Mouse (Mus musculus): ENCODE results near the gene Tm9sf3. TPM values are rescaled to one million over a fixed set of nuclear protein-coding genes. Genes with fewer than 3 reads are reported as not detected.

Gene Tm9sf3
- polyA plus RNA-seq, 1 experiment from 2014 or later = 151 TPM

DNA sequence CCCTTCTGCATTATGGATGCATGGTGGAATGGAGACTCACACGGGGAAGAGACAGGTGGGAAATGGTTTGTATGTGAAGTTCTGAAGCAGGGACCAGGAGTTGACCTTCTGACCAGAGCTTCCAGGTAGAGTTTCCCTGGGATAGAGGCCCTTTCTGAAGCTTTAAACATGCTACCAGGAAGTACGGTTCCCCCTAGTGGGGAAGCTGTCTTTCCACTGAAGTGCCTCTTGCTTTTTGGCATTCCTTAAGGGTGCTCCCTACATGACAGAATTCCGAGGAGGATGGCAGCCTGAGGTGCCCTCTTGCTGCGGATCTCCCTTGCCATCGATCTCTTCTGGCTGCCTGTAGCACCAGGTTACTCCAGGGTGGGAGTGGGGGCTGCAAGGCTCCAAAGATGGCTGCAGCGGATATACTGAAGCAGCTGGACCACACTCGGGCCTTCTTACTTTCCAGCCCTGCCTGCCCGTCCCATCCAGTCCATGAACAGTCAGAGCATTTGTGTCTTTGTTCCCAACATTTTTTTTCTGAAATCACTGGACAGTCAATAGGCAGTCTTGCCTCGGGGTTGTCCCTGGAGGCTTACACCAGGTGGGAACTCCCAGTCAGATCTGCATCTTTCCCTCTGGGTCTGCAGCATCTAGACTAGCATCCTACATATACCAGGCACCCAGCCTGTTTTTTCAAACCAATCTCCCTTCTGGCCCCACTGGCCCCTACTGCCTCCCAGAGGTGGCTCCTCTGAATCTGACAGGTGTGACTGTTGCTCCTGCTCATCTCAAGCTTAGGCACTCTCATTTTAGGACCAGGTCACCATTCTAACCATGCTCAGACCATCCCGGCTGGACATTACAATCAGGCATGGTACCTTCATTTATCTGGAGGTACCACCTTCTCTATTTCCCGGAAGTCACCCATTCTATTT, 59.4 kb downstream of the Tm9sf3 start:
- Histone ChIP-seq H3K4me3 (no peak overlapping the region), H3K27me3 (peaks cover 42% of the 10 kb centered on the region), H3K9me3 (no peaks in the 10 kb centered on the region), H3K9ac (no peak overlapping the region), H3K4me2 (no peak overlapping the region), H3K27ac (no peak overlapping the region), H3K36me3 (no peaks in the 10 kb centered on the region), H3K4me1 (peaks cover 15% of the 10 kb centered on the region)
- no peak for ATAC-seq (ENCODE audit: borderline replicate concordance, extremely low read depth, low FRiP score, low TSS enrichment)
- 64% methylated on average over 11 of the region's 11 CpGs for WGBS

GRCm38 (mm10) chr19:41197606-41198005, 66.2 kb downstream of the Tm9sf3 start:
- Histone ChIP-seq H3K27me3 (no peaks in the 10 kb centered on the region), H3K4me1 (no peaks in the 10 kb centered on the region), H3K9me3 (no peaks in the 10 kb centered on the region), H3K4me2 (no peak overlapping the region), H3K4me3 (no peak overlapping the region), H3K27ac (no peak overlapping the region), H3K36me3 (no peaks in the 10 kb centered on the region), H3K9ac (no peak overlapping the region)
- 81% methylated on average over 12 of the region's 12 CpGs for WGBS
- no peak for ATAC-seq (ENCODE audit: borderline replicate concordance, extremely low read depth, low FRiP score, low TSS enrichment)

GRCm38 (mm10) chr19:41193379-41193778, 70.4 kb downstream of the Tm9sf3 start:
- WGBS = 67% methylated on average over 1 of the region's 1 CpGs
- Histone ChIP-seq H3K27ac (no peak overlapping the region), H3K4me2 (no peak overlapping the region), H3K36me3 (no peaks in the 10 kb centered on the region), H3K4me3 (no peak overlapping the region), H3K9ac (no peak overlapping the region), H3K9me3 (no peaks in the 10 kb centered on the region), H3K27me3 (no peaks in the 10 kb centered on the region), H3K4me1 (no peaks in the 10 kb centered on the region)
- ATAC-seq (ENCODE audit: borderline replicate concordance, extremely low read depth, low FRiP score, low TSS enrichment) = no peak

DNA sequence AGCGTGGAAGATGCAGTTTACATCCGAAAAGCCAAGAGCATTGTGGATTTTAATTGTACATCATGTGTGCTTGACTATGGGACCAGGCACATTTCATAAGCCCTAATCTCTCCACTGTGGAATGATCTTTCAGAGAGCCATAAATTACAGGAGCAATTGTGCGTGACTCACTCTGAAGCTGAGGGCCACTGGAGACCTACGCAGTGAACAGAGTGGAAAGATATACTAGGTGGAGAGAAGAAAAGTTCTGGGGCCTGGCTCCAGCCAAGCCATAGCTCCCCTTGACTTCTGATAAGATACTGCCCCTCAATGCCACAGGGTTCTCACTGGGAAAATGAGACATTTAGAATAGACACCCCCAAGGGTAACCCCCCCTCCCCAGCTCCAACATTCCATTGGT, 70.8 kb downstream of the Tm9sf3 start:
- ATAC-seq (ENCODE audit: borderline replicate concordance, extremely low read depth, low FRiP score, low TSS enrichment) = no peak
- Histone ChIP-seq H3K27me3 (no peaks in the 10 kb centered on the region), H3K27ac (no peak overlapping the region)

GRCm38 (mm10) chr19:41191724-41192123, 72.1 kb downstream of the Tm9sf3 start:
- Histone ChIP-seq H3K9ac (no peak overlapping the region), H3K27me3 (no peaks in the 10 kb centered on the region), H3K4me2 (no peak overlapping the region), H3K27ac (no peak overlapping the region), H3K4me3 (no peak overlapping the region), H3K9me3 (no peaks in the 10 kb centered on the region), H3K4me1 (no peaks in the 10 kb centered on the region), H3K36me3 (no peaks in the 10 kb centered on the region)
- ATAC-seq (ENCODE audit: borderline replicate concordance, extremely low read depth, low FRiP score, low TSS enrichment) = peak; percentile 46; the same call in 1 of the 2 replicates
- WGBS = 77% methylated on average over 9 of the region's 9 CpGs

More for the DNA sequence above, 70.8 kb downstream of the Tm9sf3 start:
- no peak overlapping the region for H3K9ac ChIP-seq
- no peaks in the 10 kb centered on the region for H3K9me3 ChIP-seq
- H3K4me3 ChIP-seq = no peak overlapping the region
- WGBS = 86% methylated on average over 4 of the region's 4 CpGs
- no peak overlapping the region for H3K4me2 ChIP-seq
- H3K4me1 ChIP-seq = no peaks in the 10 kb centered on the region
- H3K36me3 ChIP-seq = no peaks in the 10 kb centered on the region

GRCm38 (mm10) chr19:41190876-41191434, 72.8 kb downstream of the Tm9sf3 start:
- Histone ChIP-seq H3K27ac (no peak overlapping the region), H3K4me3 (no peak overlapping the region), H3K27me3 (no peaks in the 10 kb centered on the region), H3K4me2 (no peak overlapping the region), H3K36me3 (no peaks in the 10 kb centered on the region), H3K4me1 (no peaks in the 10 kb centered on the region), H3K9me3 (no peaks in the 10 kb centered on the region), H3K9ac (no peak overlapping the region)
- ATAC-seq (ENCODE audit: borderline replicate concordance, extremely low read depth, low FRiP score, low TSS enrichment) = no peak
- WGBS = 66% methylated on average over 6 of the region's 6 CpGs

DNA sequence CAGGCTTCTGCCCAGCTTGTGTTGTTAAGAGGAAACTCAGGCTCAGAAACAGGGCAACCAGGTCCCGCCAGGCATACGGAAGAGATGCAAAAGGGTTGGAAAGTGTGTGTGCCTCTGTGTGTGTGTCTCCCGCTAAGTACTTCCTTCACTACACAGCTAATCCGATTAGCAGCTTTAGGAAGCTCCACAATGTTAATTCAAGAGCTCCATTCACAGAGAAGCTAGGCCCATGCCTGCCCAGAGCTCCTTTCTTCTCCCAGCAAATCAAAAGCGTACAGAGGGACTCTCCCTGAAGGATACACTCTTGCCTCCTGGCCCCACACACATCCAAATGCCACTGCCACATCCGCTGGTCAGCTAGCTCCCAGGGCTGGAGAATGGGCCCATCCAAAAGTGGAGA, 86.5 kb downstream of the Tm9sf3 start:
- Histone ChIP-seq H3K36me3 (no peaks in the 10 kb centered on the region), H3K27ac (no peak overlapping the region), H3K9ac (no peak overlapping the region), H3K4me3 (no peak overlapping the region), H3K4me1 (no peaks in the 10 kb centered on the region), H3K9me3 (no peaks in the 10 kb centered on the region), H3K27me3 (no peaks in the 10 kb centered on the region), H3K4me2 (no peak overlapping the region)
- 33% methylated on average over 6 of the region's 6 CpGs for WGBS
- ATAC-seq (ENCODE audit: borderline replicate concordance, extremely low read depth, low FRiP score, low TSS enrichment) = no peak

DNA sequence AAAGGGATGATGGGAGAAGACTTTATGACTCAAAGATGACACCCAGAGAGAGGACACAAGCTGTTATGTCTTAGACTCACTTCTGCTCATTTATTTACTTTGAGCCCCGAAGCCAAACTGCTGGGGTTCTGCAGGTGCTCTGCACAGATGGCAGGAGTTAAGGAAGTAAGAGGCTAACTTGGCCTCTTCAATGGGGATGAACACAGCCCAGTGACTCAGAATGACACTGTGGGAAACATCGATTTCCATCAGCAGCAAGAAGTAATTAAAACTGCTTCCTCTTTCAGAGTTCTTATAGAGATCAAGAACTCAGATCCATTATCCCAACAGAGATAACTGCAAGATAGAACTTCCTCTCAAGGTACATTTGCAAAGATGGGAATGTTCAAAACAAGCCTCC, 86.9 kb downstream of the Tm9sf3 start:
- 73% methylated on average over 2 of the region's 2 CpGs for WGBS
- H3K27me3 ChIP-seq = no peaks in the 10 kb centered on the region
- no peak overlapping the region for H3K9ac ChIP-seq
- H3K9me3 ChIP-seq = no peaks in the 10 kb centered on the region
- H3K4me2 ChIP-seq = no peak overlapping the region
- no peak overlapping the region for H3K27ac ChIP-seq
- no peaks in the 10 kb centered on the region for H3K36me3 ChIP-seq
- no peaks in the 10 kb centered on the region for H3K4me1 ChIP-seq
- no peak overlapping the region for H3K4me3 ChIP-seq
- ATAC-seq (ENCODE audit: borderline replicate concordance, extremely low read depth, low FRiP score, low TSS enrichment) = no peak

GRCm38 (mm10) chr19:41165914-41166235, 97.9 kb downstream of the Tm9sf3 start:
- 57% methylated on average over 5 of the region's 5 CpGs for WGBS
- ATAC-seq (ENCODE audit: borderline replicate concordance, extremely low read depth, low FRiP score, low TSS enrichment) = no peak

GRCm38 (mm10) chr19:41165144-41165913, 98.5 kb downstream of the Tm9sf3 start:
- H3K4me1 ChIP-seq = no peaks in the 10 kb centered on the region
- 78% methylated on average over 14 of the region's 14 CpGs for WGBS
- no peak overlapping the region for H3K4me2 ChIP-seq
- no peak overlapping the region for H3K27ac ChIP-seq
- no peak for ATAC-seq (ENCODE audit: borderline replicate concordance, extremely low read depth, low FRiP score, low TSS enrichment)
- H3K9me3 ChIP-seq = no peaks in the 10 kb centered on the region
- no peak overlapping the region for H3K4me3 ChIP-seq
- no peak overlapping the region for H3K9ac ChIP-seq
- no peaks in the 10 kb centered on the region for H3K27me3 ChIP-seq
- H3K36me3 ChIP-seq = no peaks in the 10 kb centered on the region

More at GRCm38 (mm10) chr19:41165914-41166235, 97.9 kb downstream of the Tm9sf3 start:
- Histone ChIP-seq H3K4me1 (no peaks in the 10 kb centered on the region), H3K27me3 (no peaks in the 10 kb centered on the region), H3K9ac (no peak overlapping the region), H3K36me3 (no peaks in the 10 kb centered on the region), H3K9me3 (no peaks in the 10 kb centered on the region), H3K27ac (no peak overlapping the region), H3K4me2 (no peak overlapping the region), H3K4me3 (no peak overlapping the region)

GRCm38 (mm10) chr19:41164447-41165095, 99.2 kb downstream of the Tm9sf3 start:
- 78% methylated on average over 10 of the region's 10 CpGs for WGBS
- Histone ChIP-seq H3K4me1 (no peaks in the 10 kb centered on the region), H3K9ac (no peak overlapping the region), H3K4me2 (no peak overlapping the region), H3K27ac (no peak overlapping the region), H3K27me3 (no peaks in the 10 kb centered on the region), H3K36me3 (no peaks in the 10 kb centered on the region), H3K4me3 (no peak overlapping the region), H3K9me3 (no peaks in the 10 kb centered on the region)
- no peak for ATAC-seq (ENCODE audit: borderline replicate concordance, extremely low read depth, low FRiP score, low TSS enrichment)
